In the genomic region with DNA sequence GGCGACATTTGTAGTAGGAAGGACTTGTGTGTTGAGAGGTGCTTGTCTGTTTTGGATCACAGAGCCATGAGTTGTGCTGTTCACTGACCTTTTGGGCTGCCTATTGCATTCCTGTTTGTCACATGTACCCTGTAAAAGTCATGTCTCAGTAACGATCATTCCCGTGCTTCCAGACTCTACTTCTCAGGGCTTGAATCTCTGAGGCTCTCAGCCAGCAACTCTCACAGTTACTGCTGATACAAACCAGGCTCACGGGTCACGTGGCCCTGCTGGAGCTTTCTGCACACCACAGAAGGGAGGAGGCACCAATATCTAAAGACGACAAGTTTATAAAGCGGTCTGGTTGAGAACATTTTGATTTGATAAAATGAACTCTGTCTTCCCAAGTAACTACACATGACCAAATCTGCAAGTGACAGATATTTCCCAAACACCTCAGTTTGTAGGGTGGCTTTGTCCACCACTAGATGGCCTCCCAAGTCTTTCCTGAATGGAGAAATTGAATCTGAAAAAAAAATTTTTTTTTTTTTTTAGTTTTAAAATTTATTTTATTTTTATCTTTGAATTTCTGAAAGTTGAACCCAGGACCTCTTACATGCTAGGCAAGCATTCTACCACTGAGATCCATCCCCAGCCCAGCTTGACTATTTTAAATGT, we compare ENCODE assay signal across 7 mouse cellular contexts. TPM values are rescaled to one million over a fixed set of nuclear protein-coding genes. Genes with fewer than 3 reads are reported as not detected.
DNase-seq lines count a peak whose midpoint lies in the region; ATAC-seq and TF ChIP-seq lines count a peak whose summit lies in the region.

No protein-coding gene starts in this region.

- no peak overlapping the region for H3K4me2 ChIP-seq in midbrain, postnatal 0 days (ENCODE audit: low read depth, low read length, poor library complexity, severe bottlenecking)
- H3K4me2 ChIP-seq in midbrain, embryonic 13.5 days (replicated peaks), result no peak overlapping the region
- no peak overlapping the region for H3K4me2 ChIP-seq in stomach, postnatal 0 days (replicated peaks; ENCODE audit: low read depth)

- WGBS in midbrain, postnatal 0 days, result 70% methylated on average over 7 of the region's 7 CpGs
- 80% methylated on average over 7 of the region's 7 CpGs for WGBS in midbrain, embryonic 13.5 days
- 37% methylated on average over 7 of the region's 7 CpGs for WGBS in stomach, postnatal 0 days

- H3K4me3 ChIP-seq in midbrain, postnatal 0 days (ENCODE audit: low read depth, low read length), result no peak overlapping the region
- no peak overlapping the region for H3K4me3 ChIP-seq in midbrain, embryonic 13.5 days (replicated peaks)
- H3K4me3 ChIP-seq in stomach, postnatal 0 days (ENCODE audit: low read depth, low read length), result no peak overlapping the region

- no peaks in the 10 kb centered on the region for H3K9me3 ChIP-seq in midbrain, postnatal 0 days (ENCODE audit: low read length)
- no peaks in the 10 kb centered on the region for H3K9me3 ChIP-seq in midbrain, embryonic 13.5 days
- no peaks in the 10 kb centered on the region for H3K9me3 ChIP-seq in stomach, postnatal 0 days (ENCODE audit: control insufficient read depth, low read length)

- intact Hi-C loops in heart, postnatal 36 days (cut with DNase I), result loop anchor here (5.0 kb wide), 1 partner anchor 406 kb away; no protein-coding TSS in a partner anchor

- H3K27me3 ChIP-seq in midbrain, postnatal 0 days (ENCODE audit: insufficient read depth, low read length), result no peaks in the 10 kb centered on the region
- peaks cover 17% of the 10 kb centered on the region for H3K27me3 ChIP-seq in midbrain, embryonic 13.5 days
- no peaks in the 10 kb centered on the region for H3K27me3 ChIP-seq in stomach, postnatal 0 days (ENCODE audit: control insufficient read depth, insufficient read depth, low read length)

- DNase-seq in midbrain, postnatal 0 days (ENCODE audit: low spot score), result peak; percentile 30
- DNase-seq in embryo, embryonic 11 days, result peak; percentile 41
- peak; percentile 59 to 71 for DNase-seq in heart, postnatal 36 days
- peak; percentile 26 for DNase-seq in stomach, postnatal 0 days (ENCODE audit: low spot score)
- no peak for DNase-seq in gastrocnemius, adult 8-10 months (ENCODE audit: low spot score in 2 of 2)
- DNase-seq in gastrocnemius, postnatal 25 days, result no peak

- no peak overlapping the region for H3K9ac ChIP-seq in midbrain, postnatal 0 days (replicated peaks; ENCODE audit: low read length, poor library complexity, severe bottlenecking)
- H3K9ac ChIP-seq in midbrain, embryonic 13.5 days (replicated peaks), result no peak overlapping the region
- no peak overlapping the region for H3K9ac ChIP-seq in stomach, postnatal 0 days (ENCODE audit: low read length)

- H3K4me1 ChIP-seq in midbrain, postnatal 0 days (ENCODE audit: insufficient read depth, low read length), result no peaks in the 10 kb centered on the region
- peaks cover 14% of the 10 kb centered on the region for H3K4me1 ChIP-seq in midbrain, embryonic 13.5 days (replicated peaks)
- no peaks in the 10 kb centered on the region for H3K4me1 ChIP-seq in stomach, postnatal 0 days (replicated peaks; ENCODE audit: control insufficient read depth, insufficient read depth)

- H3K36me3 ChIP-seq in midbrain, postnatal 0 days (ENCODE audit: insufficient read depth, low read length), result 0 out of 2 replicates have a peak, but pooled peaks cover under 1% of the 10 kb centered on the region
- H3K36me3 ChIP-seq in midbrain, embryonic 13.5 days, result no peaks in the 10 kb centered on the region
- no peaks in the 10 kb centered on the region for H3K36me3 ChIP-seq in stomach, postnatal 0 days (ENCODE audit: control insufficient read depth, insufficient read depth, low read length)

- ATAC-seq in midbrain, postnatal 0 days (ENCODE audit: low FRiP score), result no peak
- no peak for ATAC-seq in midbrain, embryonic 13.5 days
- ATAC-seq in stomach, postnatal 0 days (ENCODE audit: low FRiP score, low TSS enrichment), result peak; percentile 11; the same call in 1 of the 2 replicates

- H3K27ac ChIP-seq in midbrain, postnatal 0 days (ENCODE audit: low read depth, low read length), result no peak overlapping the region
- no peak overlapping the region for H3K27ac ChIP-seq in midbrain, embryonic 13.5 days
- no peak overlapping the region; the same call in 1 of the 2 replicates for H3K27ac ChIP-seq in stomach, postnatal 0 days (replicated peaks)

- no peak for TF ChIP-seq EP300 in stomach, postnatal 0 days (optimal IDR thresholded peaks at IDR 0.05)

- TF ChIP-seq CTCF in midbrain, postnatal 0 days (IDR thresholded peaks at IDR 0.05), result peak; percentile 80
- peak; percentile 72 for TF ChIP-seq CTCF in stomach, postnatal 0 days (IDR thresholded peaks at IDR 0.05; ENCODE audit: low read depth)

RNA-seq across cellular contexts. Expression of a gene that starts 46.5 kb away (rescaled TPM):
- 18.8 and 24.4 TPM in 2 replicates for total RNA-seq in midbrain, postnatal 0 days (2014; rRNA removed)
- 10.7 and 12.1 TPM in 2 replicates for polyA plus RNA-seq in midbrain, postnatal 0 days (2015; fragmentation: Nextera tagmentation; extraction: Ambion mirVana)
- 12.1 and 12.3 TPM in 2 replicates for polyA plus RNA-seq in midbrain, embryonic 13.5 days (2015; fragmentation: Nextera tagmentation; extraction: Ambion mirVana)
- total RNA-seq in heart, postnatal 36 days (2021), result 10 to 100 TPM; 89.4 to 95.7 TPM
- polyA plus RNA-seq in stomach, postnatal 0 days (2015; fragmentation: Nextera tagmentation; extraction: Ambion mirVana), result 10.5 and 11.4 TPM in 2 replicates
- 10 to 100 TPM; 16.7 to 33.5 (median 23.6) TPM for total RNA-seq in gastrocnemius, adult 8-10 months (2022)
- total RNA-seq in gastrocnemius, postnatal 25 days (2021), result 10 to 100 TPM; 34.3 to 35.9 TPM

Comparison
In these comparisons a context has a peak if more than half of its experiments do, and no peak if none do; other contexts are left out.
1. DNase-seq: peak in midbrain, postnatal 0 days (single experiment), embryo, embryonic 11 days (single experiment), heart, postnatal 36 days (2 of 2) and stomach, postnatal 0 days (single experiment); none in gastrocnemius, adult 8-10 months (0 of 2) and gastrocnemius, postnatal 25 days (single experiment).